Mouse (Mus musculus) limb, embryonic 14.5 days (tissue): ENCODE results near the gene Phf24. TPM values are rescaled to one million over a fixed set of nuclear protein-coding genes. Genes with fewer than 3 reads are reported as not detected.
"Not testable (repeated sequence)": the region's sequence is repeated elsewhere in the genome, so short reads cannot be mapped to it uniquely, and the experiment has no call there.

Experiments
- ATAC-seq: fragments of 200-750 bp; cut with Nextera tagmentation; 2 replicates; pipeline ENCODE4 v1.8.0; 2017; ENCODE audit warnings: low read depth, moderate number of reproducible peaks, moderate TSS enrichment; ENCODE audit not compliant: low FRiP score
- DNase-seq: peaks from one replicate; pipeline ENCODE4 v3.0.0-alpha.2; 2015; ENCODE audit warnings: low spot score
- H3K27ac ChIP-seq: fragments of 300-500 bp; sonication (generic); replicated peaks from 2 replicates; pipeline ENCODE4 v1.5.1; 2014; ENCODE audit warnings: low read depth, mild to moderate bottlenecking, low read length, moderate library complexity, mixed read lengths
- H3K27me3 ChIP-seq: fragments of 300-500 bp; sonication (generic); 2 replicates; pipeline ENCODE4 v1.6.1; 2014; ENCODE audit warnings: low read length, mixed read lengths; ENCODE audit not compliant: control insufficient read depth, insufficient read depth
- H3K36me3 ChIP-seq: fragments of 300-500 bp; sonication (generic); 2 replicates; pipeline ENCODE4 v1.6.1; 2014; ENCODE audit warnings: mild to moderate bottlenecking, low read length, moderate library complexity, mixed read lengths; ENCODE audit not compliant: control insufficient read depth, insufficient read depth
- H3K4me1 ChIP-seq: fragments of 300-500 bp; sonication (generic); 2 replicates; pipeline ENCODE4 v1.6.1; 2014; ENCODE audit warnings: antibody characterized with exemption, low read length, mixed read lengths; ENCODE audit not compliant: control insufficient read depth, insufficient read depth
- H3K4me2 ChIP-seq: fragments of 300-500 bp; sonication (generic); replicated peaks from 2 replicates; pipeline ENCODE4 v1.6.1; 2014; ENCODE audit warnings: low read depth, mild to moderate bottlenecking, low read length, moderate library complexity; ENCODE audit not compliant: severe bottlenecking
- H3K4me3 ChIP-seq: fragments of 300-500 bp; sonication (generic); replicated peaks from 2 replicates; pipeline ENCODE4 v1.5.1; 2014; ENCODE audit warnings: low read length
- H3K9ac ChIP-seq: fragments of 300-500 bp; sonication (generic); 2 replicates; pipeline ENCODE4 v1.6.1; 2014; ENCODE audit warnings: mild to moderate bottlenecking, low read depth, low read length, moderate library complexity; ENCODE audit not compliant: severe bottlenecking
- H3K9me3 ChIP-seq: fragments of 300-500 bp; sonication (generic); 2 replicates; pipeline ENCODE4 v1.6.1; 2016; ENCODE audit warnings: low read length; ENCODE audit not compliant: control insufficient read depth
- POLR2A ChIP-seq: fragments of 200-500 bp; IDR thresholded peaks from 2 replicates; pipeline ENCODE4 v1.8.0; 2012; ENCODE audit warnings: inconsistent platforms, mild to moderate bottlenecking, moderate library complexity, borderline replicate concordance; ENCODE audit not compliant: insufficient read depth, insufficient read length; ENCODE audit errors: extremely low read depth
- WGBS: fragments of 180-500 bp; shearing (Covaris S2); extraction: QIAGEN DNeasy Blood & Tissue Kit; methylation state at CpG from one replicate; pipeline ENCODE4 v1.1.7; 2014; 5-methylcytosine and 5-hydroxymethylcytosine counted together
- polyA plus RNA-seq, 2 experiments: library from polyadenylated mRNA; depleted of rRNA in 1 of 2; stranded (reverse) in 1 of 2; unstranded in 1 of 2; fragments of >200 nt; fragmentation: Nextera tagmentation in 1 of 2; extraction: Ambion mirVana in 1 of 2; gene quantifications; 2 replicates each; pipeline versions ENCODE4 v1.2.1 to v1.2.3; 2012 to 2014

Phf24 gene
- polyA plus RNA-seq, 2 experiments, result 1.1 to 2.7 TPM

- no peaks in the 10 kb centered on the region for H3K36me3 ChIP-seq
- H3K27me3 ChIP-seq, result no peaks in the 10 kb centered on the region
- no peak within 1 kb of the TSS for H3K9ac ChIP-seq
- ATAC-seq, result no peak
- H3K4me2 ChIP-seq, result no peak within 1 kb of the TSS
- H3K9me3 ChIP-seq, result no peaks in the 10 kb centered on the region
- no peak within 1 kb of the TSS for H3K4me3 ChIP-seq
- WGBS, result 89% methylated on average over 4 of the region's 4 CpGs
- H3K4me1 ChIP-seq, result no peaks in the 10 kb centered on the region
- DNase-seq, result no peak
- no peak for TF ChIP-seq POLR2A
- H3K27ac ChIP-seq, result no peak within 1 kb of the TSS
Observed at GRCm38 (mm10) chr4:42969304-42969703, 52.8 kb downstream of the Phf24 start, which contains the start of gene 1700022I11Rik. Gene 1700022I11Rik, plus strand, starts transcription at chr4:42969604.

- no peak for TF ChIP-seq POLR2A
- peaks cover 8% of the 10 kb centered on the region for H3K36me3 ChIP-seq
- no peaks in the 10 kb centered on the region for H3K9me3 ChIP-seq
- WGBS, result 65% methylated on average over 4 of the region's 4 CpGs
- H3K27me3 ChIP-seq, result no peaks in the 10 kb centered on the region
- H3K4me3 ChIP-seq, result no peak overlapping the region
- ATAC-seq (no peak), DNase-seq (no peak)
- H3K4me1 ChIP-seq, result no peaks in the 10 kb centered on the region
- no peak overlapping the region for H3K27ac ChIP-seq
- no peak overlapping the region for H3K9ac ChIP-seq
- no peak overlapping the region for H3K4me2 ChIP-seq
Observed at GRCm38 (mm10) chr4:42972952-42973351, 56.5 kb downstream of the Phf24 start.

GRCm38 (mm10) chr4:42973868-42974267, 57.4 kb downstream of the Phf24 start:
- Histone ChIP-seq H3K4me3 (no peak overlapping the region), H3K36me3 (peaks cover 15% of the 10 kb centered on the region), H3K9ac (no peak overlapping the region), H3K9me3 (no peaks in the 10 kb centered on the region), H3K27ac (no peak overlapping the region), H3K27me3 (no peaks in the 10 kb centered on the region), H3K4me2 (no peak overlapping the region), H3K4me1 (no peaks in the 10 kb centered on the region)
- DNase-seq (no peak), ATAC-seq (no peak)
- 82% methylated on average over 5 of the region's 5 CpGs for WGBS
- TF ChIP-seq POLR2A, result no peak

GRCm38 (mm10) chr4:42978062-42978461, 61.6 kb downstream of the Phf24 start:
- Histone ChIP-seq H3K4me1 (no peaks in the 10 kb centered on the region), H3K9me3 (no peaks in the 10 kb centered on the region), H3K9ac (no peak overlapping the region), H3K4me3 (no peak overlapping the region), H3K27ac (no peak overlapping the region), H3K27me3 (no peaks in the 10 kb centered on the region), H3K4me2 (no peak overlapping the region), H3K36me3 (peaks cover 52% of the 10 kb centered on the region)
- ATAC-seq, result no peak
- WGBS, result 94% methylated on average over 4 of the region's 4 CpGs
- TF ChIP-seq POLR2A, result no peak
- DNase-seq, result no peak

GRCm38 (mm10) chr4:42980467-42980866, 64.0 kb downstream of the Phf24 start:
- not testable (repeated sequence) for H3K4me1 ChIP-seq, H3K4me3 ChIP-seq, H3K27me3 ChIP-seq, DNase-seq, H3K9ac ChIP-seq, H3K4me2 ChIP-seq, H3K9me3 ChIP-seq, ATAC-seq, H3K27ac ChIP-seq
- 98% methylated on average over 7 of the region's 8 CpGs for WGBS
- H3K36me3 ChIP-seq, result peaks cover 73% of the 10 kb centered on the region

- Histone ChIP-seq H3K27me3 (no peaks in the 10 kb centered on the region), H3K27ac (no peak overlapping the region), H3K4me1 (no peaks in the 10 kb centered on the region), H3K9ac (no peak overlapping the region), H3K4me2 (no peak overlapping the region), H3K9me3 (no peaks in the 10 kb centered on the region), H3K4me3 (no peak overlapping the region), H3K36me3 (peaks cover 94% of the 10 kb centered on the region)
- ATAC-seq (no peak), DNase-seq (no peak)
- no peak for TF ChIP-seq POLR2A
- 86% methylated on average over 1 of the region's 1 CpGs for WGBS
Observed at GRCm38 (mm10) chr4:42988296-42988695, 71.8 kb downstream of the Phf24 start.

Other genes with a start within 250 kb of the Phf24 start
- 0.11 and 0.14 TPM in 2 replicates for gene 4930578G10Rik, start 181.1 kb upstream of the Phf24 start, polyA plus RNA-seq (2012; rRNA removed)
- gene 4930578G10Rik, start 181.1 kb upstream of the Phf24 start, polyA plus RNA-seq (2014; fragmentation: Nextera tagmentation; extraction: Ambion mirVana), result 0.33 TPM in 1 of 2 replicates, not detected in the other
- not detected in 2 replicates for gene Ccl19, start 160.1 kb upstream of the Phf24 start, polyA plus RNA-seq (2012; rRNA removed)
- gene Ccl19, start 160.1 kb upstream of the Phf24 start, polyA plus RNA-seq (2014; fragmentation: Nextera tagmentation; extraction: Ambion mirVana), result not detected in 2 replicates
- 28.7 and 29.5 TPM in 2 replicates for gene Ccl21a, start 142.7 kb upstream of the Phf24 start, polyA plus RNA-seq (2012; rRNA removed)
- gene Ccl21a, start 142.7 kb upstream of the Phf24 start, polyA plus RNA-seq (2014; fragmentation: Nextera tagmentation; extraction: Ambion mirVana), result 60.6 and 72.6 TPM in 2 replicates
- gene Fam205a1, start 62.8 kb upstream of the Phf24 start, polyA plus RNA-seq (2012; rRNA removed), result not detected in 2 replicates
- 0.06 TPM in 2 replicates for gene Fam205a1, start 62.8 kb upstream of the Phf24 start, polyA plus RNA-seq (2014; fragmentation: Nextera tagmentation; extraction: Ambion mirVana)
- 0.01 TPM in 1 of 2 replicates, not detected in the other for gene Gm12394, start 59.9 kb upstream of the Phf24 start, polyA plus RNA-seq (2012; rRNA removed)
- gene Gm12394, start 59.9 kb upstream of the Phf24 start, polyA plus RNA-seq (2014; fragmentation: Nextera tagmentation; extraction: Ambion mirVana), result 0.21 and 0.23 TPM in 2 replicates
- gene Fam205c, start 42.4 kb upstream of the Phf24 start, polyA plus RNA-seq (2012; rRNA removed), result not detected in 2 replicates
- 0.55 TPM in 1 of 2 replicates, not detected in the other for gene Fam205c, start 42.4 kb upstream of the Phf24 start, polyA plus RNA-seq (2014; fragmentation: Nextera tagmentation; extraction: Ambion mirVana)
- gene Dnajb5, start 33.2 kb downstream of the Phf24 start, polyA plus RNA-seq (2012; rRNA removed), result 16.9 and 17.4 TPM in 2 replicates
- gene Dnajb5, start 33.2 kb downstream of the Phf24 start, polyA plus RNA-seq (2014; fragmentation: Nextera tagmentation; extraction: Ambion mirVana), result 7.4 and 7.6 TPM in 2 replicates
- not detected in 2 replicates for gene 1700022I11Rik, start 52.9 kb downstream of the Phf24 start, polyA plus RNA-seq (2012; rRNA removed)
- gene 1700022I11Rik, start 52.9 kb downstream of the Phf24 start, polyA plus RNA-seq (2014; fragmentation: Nextera tagmentation; extraction: Ambion mirVana), result 0.45 and 0.48 TPM in 2 replicates
- 194 and 248 TPM in 2 replicates for gene Vcp, start 83.8 kb downstream of the Phf24 start, polyA plus RNA-seq (2012; rRNA removed)
- gene Vcp, start 83.8 kb downstream of the Phf24 start, polyA plus RNA-seq (2014; fragmentation: Nextera tagmentation; extraction: Ambion mirVana), result 468 and 501 TPM in 2 replicates
- 31.3 and 33.6 TPM in 2 replicates for gene Fancg, start 93.8 kb downstream of the Phf24 start, polyA plus RNA-seq (2012; rRNA removed)
- gene Fancg, start 93.8 kb downstream of the Phf24 start, polyA plus RNA-seq (2014; fragmentation: Nextera tagmentation; extraction: Ambion mirVana), result 20.1 and 20.4 TPM in 2 replicates
- gene Pigo, start 109.2 kb downstream of the Phf24 start, polyA plus RNA-seq (2012; rRNA removed), result 33.4 and 44.3 TPM in 2 replicates
- 17.6 and 22.1 TPM in 2 replicates for gene Pigo, start 109.2 kb downstream of the Phf24 start, polyA plus RNA-seq (2014; fragmentation: Nextera tagmentation; extraction: Ambion mirVana)
- gene Stoml2, start 115.0 kb downstream of the Phf24 start, polyA plus RNA-seq (2012; rRNA removed), result 156 and 171 TPM in 2 replicates
- 316 and 318 TPM in 2 replicates for gene Stoml2, start 115.0 kb downstream of the Phf24 start, polyA plus RNA-seq (2014; fragmentation: Nextera tagmentation; extraction: Ambion mirVana)
- gene Fam214b, start 129.6 kb downstream of the Phf24 start, polyA plus RNA-seq (2012; rRNA removed), result 22.1 and 24.1 TPM in 2 replicates
- 9.5 and 11.6 TPM in 2 replicates for gene Fam214b, start 129.6 kb downstream of the Phf24 start, polyA plus RNA-seq (2014; fragmentation: Nextera tagmentation; extraction: Ambion mirVana)
- gene Unc13b, start 142.3 kb downstream of the Phf24 start, polyA plus RNA-seq (2012; rRNA removed), result 6.7 and 7.2 TPM in 2 replicates
- gene Unc13b, start 142.3 kb downstream of the Phf24 start, polyA plus RNA-seq (2014; fragmentation: Nextera tagmentation; extraction: Ambion mirVana), result 2.4 and 2.5 TPM in 2 replicates